Mouse (Mus musculus): ENCODE measurements around the gene Letmd1. TPM values are rescaled to one million over a fixed set of nuclear protein-coding genes. Genes with fewer than 3 reads are reported as not detected.
"Not testable (repeated sequence)": the region's sequence is repeated elsewhere in the genome, so short reads cannot be mapped to it uniquely, and the experiment has no call there.

Letmd1 gene
- total RNA-seq, 2 experiments from 2014 or later: 55.3 to 63.7 TPM

DNA sequence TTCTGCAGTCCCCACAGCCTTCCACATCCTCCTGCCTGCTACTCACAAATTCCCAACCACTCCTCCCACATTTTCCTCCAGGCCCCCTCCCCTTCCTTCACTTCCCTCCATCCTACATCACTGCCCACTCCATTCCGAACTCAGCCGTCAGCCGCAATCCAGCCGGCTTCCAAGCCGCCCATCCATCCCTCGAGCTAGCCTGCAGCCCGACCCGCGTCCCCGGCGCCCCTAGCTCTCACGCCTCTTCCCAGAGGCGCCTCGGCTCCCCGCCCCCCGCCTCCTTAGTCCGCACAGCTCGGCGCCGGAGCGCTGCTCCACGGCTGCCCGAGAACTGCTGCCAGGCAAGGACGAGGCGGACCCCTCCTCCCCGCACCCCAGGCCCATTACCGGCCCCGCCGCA lies 25.8 kb downstream of the Letmd1 start:
- DNase-seq (ENCODE audit: low spot score in 2 of 2): peak; percentile 33 to 60

DNA sequence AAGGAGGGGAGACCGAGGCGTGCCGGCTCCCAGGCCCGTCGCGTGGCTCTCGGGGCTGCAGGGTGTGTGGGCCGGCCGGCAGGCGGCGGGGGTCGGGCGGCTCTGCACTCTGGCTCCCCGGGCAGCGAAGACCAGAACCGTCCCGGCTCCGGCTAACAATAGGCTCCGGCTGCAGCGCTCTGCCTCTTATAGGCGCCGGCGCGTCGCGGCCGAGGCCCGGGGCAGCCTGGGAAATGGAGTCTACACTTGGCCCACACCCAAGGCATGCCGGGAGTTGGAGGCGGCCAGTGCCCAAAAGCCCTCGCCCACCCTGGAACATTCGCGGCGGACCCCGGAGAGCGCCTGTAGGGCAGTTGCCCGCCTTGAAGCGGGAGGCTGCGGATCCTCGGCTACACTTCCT lies 26.3 kb downstream of the Letmd1 start, which contains the start of gene Csrnp2:
Gene Csrnp2 (minus strand): TSS at position 387 of the 400 bp plus-strand sequence.
- DNase-seq (ENCODE audit: low spot score in 2 of 2): peak; percentile 93 to 94

- DNase-seq (ENCODE audit: low spot score in 2 of 2): not testable (repeated sequence)
Measured at GRCm38 (mm10) chr15:100499506-100499905, 30.7 kb downstream of the Letmd1 start.

GRCm38 (mm10) chr15:100508454-100509167 lies 39.8 kb downstream of the Letmd1 start:
- no peak for DNase-seq (ENCODE audit: low spot score in 2 of 2)

DNA sequence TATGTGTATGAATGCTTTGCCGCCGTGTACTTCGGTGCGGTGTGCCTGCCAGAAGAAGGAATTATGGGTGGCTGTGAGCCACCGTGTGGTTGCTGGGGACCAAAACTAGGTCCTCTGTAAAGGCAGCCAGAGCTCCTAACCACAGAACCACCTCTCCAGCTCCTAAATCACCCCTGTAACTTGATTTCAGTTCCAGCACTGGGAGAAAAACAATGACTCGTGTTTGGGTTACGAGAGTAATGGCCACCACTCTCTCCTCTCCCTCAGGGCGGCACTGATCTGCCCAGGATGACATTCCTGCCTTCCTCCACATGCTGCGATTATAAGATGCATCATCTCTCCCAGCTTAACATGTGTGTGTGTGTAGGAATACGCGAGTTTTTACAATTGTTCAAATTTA lies 41.2 kb downstream of the Letmd1 start:
- DNase-seq (ENCODE audit: low spot score in 2 of 2): no peak

DNA sequence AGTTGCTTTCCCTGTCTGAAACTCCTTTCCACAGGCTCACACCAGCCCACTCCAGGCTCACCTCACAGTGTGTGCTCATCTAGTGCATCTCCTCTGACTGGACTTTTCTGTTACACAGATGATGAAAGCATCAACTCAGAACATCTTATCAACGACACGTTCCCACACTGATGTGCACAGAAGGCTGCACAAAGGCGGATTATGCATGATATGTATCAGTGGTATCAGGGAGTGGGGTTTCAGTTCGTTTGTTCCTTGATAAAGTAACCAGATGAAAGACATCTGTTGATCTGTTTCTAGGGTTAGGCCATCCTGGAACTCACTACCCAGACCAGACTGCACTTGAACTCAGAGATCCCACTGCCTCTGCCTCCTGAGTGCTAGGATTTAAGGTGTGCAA lies 44.6 kb downstream of the Letmd1 start:
- no peak for DNase-seq (ENCODE audit: low spot score in 2 of 2)

DNA sequence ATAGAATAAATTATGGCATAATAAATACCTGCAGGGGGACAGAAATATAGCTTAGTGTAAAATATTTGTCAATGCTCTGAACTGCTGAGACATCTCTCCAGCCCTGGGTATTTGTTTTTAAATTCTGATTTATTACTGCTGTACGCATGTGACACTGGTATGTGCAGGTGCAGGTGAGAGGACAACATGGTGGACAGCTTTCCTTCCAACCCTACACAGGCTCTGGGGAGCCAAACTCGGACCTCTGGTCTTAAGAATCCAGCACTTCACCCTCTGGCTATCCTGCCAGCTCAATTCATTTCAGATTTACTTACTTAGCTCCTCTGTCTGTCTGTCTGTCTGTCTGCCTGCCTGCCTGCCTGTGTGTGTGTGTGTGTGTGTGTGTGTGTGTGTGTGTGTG lies 46.3 kb downstream of the Letmd1 start:
- no peak for DNase-seq (ENCODE audit: low spot score in 2 of 2)

- DNase-seq (ENCODE audit: low spot score in 2 of 2): no peak
Measured at GRCm38 (mm10) chr15:100520306-100520705, 51.5 kb downstream of the Letmd1 start.

DNA sequence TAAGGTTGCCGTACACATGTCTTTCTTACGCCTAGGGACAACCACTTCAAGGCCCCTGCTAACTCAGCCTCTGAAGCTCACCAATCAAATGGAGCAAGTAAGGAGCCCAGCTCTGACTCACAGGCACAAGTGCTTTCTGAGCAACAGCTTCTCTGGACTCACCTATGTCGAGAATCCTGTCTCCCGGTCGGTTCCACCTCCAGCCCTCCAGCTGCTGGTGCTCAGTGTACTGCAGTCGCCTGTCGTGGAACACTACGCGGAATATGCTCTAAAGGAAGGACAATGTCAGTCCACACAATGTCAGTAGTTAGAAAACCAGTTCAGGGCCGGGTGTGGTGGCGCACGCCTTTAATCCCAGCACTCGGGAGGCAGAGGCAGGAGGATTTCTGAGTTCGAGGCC lies 56.6 kb downstream of the Letmd1 start:
- no peak for DNase-seq (ENCODE audit: low spot score in 2 of 2)

GRCm38 (mm10) chr15:100527900-100528299 lies 59.1 kb downstream of the Letmd1 start:
- DNase-seq (ENCODE audit: low spot score in 2 of 2): no peak

Other genes with a start within 250 kb of the Letmd1 start
- gene Atf1, start 241.2 kb upstream of the Letmd1 start, total RNA-seq (2021): 10 to 100 TPM; 20.8 to 25.4 TPM
- not detected for gene Tmprss12, start 188.2 kb upstream of the Letmd1 start, total RNA-seq (2021)
- 10 to 100 TPM; 32.2 to 35.0 TPM for gene Mettl7a1, start 164.9 kb upstream of the Letmd1 start, total RNA-seq (2021)
- gene Mettl7a3, start 134.1 kb upstream of the Letmd1 start, total RNA-seq (2021): under 1 TPM in 1 of 2 experiments, not detected in 1; 0.35 TPM
- gene Methig1, start 115.9 kb upstream of the Letmd1 start, total RNA-seq (2021): not detected
- gene Mettl7a2, start 115.8 kb upstream of the Letmd1 start, total RNA-seq (2021): under 1 TPM; 0.65 to 0.84 TPM
- not detected for gene Higd1c, start 104.5 kb upstream of the Letmd1 start, total RNA-seq (2021)
- not detected for gene Gm5475, start 46.9 kb upstream of the Letmd1 start, total RNA-seq (2021)
- gene Slc11a2, start 44.0 kb upstream of the Letmd1 start, total RNA-seq (2021): 10 to 100 TPM; 49.0 to 61.6 TPM
- gene Csrnp2, start 26.5 kb downstream of the Letmd1 start, total RNA-seq (2021): 10 to 100 TPM; 33.6 to 36.0 TPM
- gene Tfcp2, start 83.0 kb downstream of the Letmd1 start, total RNA-seq (2021): 10 to 100 TPM; 25.4 to 31.6 TPM
- gene Pou6f1, start 131.0 kb downstream of the Letmd1 start, total RNA-seq (2021): 100 to 1,000 TPM; 119 to 127 TPM
- gene Dazap2, start 146.3 kb downstream of the Letmd1 start, total RNA-seq (2021): 100 to 1,000 TPM; 114 to 119 TPM
- 1 to 10 TPM; 1.2 to 1.9 TPM for gene Smagp, start 167.9 kb downstream of the Letmd1 start, total RNA-seq (2021)
- gene Bin2, start 200.5 kb downstream of the Letmd1 start, total RNA-seq (2021): 1 to 10 TPM; 5.2 to 5.4 TPM
- gene Cela1, start 218.9 kb downstream of the Letmd1 start, total RNA-seq (2021): 1 to 10 TPM; 2.7 TPM

Measured in left cerebral cortex, adult 18-20 months (tissue).